ENCODE assay signal across 12 mouse cellular contexts in the genomic region with DNA sequence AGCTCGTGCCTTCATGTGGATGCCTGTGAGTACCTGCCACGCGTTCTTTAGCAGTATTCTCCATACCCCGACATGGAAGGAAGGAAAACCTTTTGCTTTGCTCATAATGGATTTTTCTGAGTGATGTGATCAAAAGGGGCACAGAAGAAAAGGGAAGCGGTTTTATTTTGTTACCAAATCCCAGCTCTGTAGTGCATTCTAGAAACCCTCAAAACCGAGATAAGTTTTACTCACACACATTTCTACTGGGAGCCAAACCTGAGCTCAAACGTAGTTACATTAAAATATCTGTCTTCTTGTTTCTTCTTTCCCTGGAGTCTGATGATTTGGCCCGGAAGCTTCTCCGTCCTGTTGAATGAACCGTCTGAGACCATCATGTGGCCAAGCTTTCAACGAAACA.
"Had no signal": no experiment of that assay in that cellular context is flagged by ENCODE, and none has a peak within 500 bp of the region (broad histone marks: within the 10 kb centered on the region; RNA-seq: fewer than 3 reads in every experiment).

No protein-coding gene starts in this region.

- ATAC-seq: liver, postnatal 0 days had no signal

- DNase-seq: kidney, adult 8-10 months; kidney, postnatal 25 days; liver; liver, embryonic 13.5 days; liver, postnatal 0 days; lung, postnatal 14 days; right cerebral cortex, postnatal 14 days; thymus, postnatal 4 days had no signal

- H3K27me3 ChIP-seq: limb, embryonic 12.5 days; liver, embryonic 13.5 days; lung, embryonic 15.5 days had no signal

- H3K27ac ChIP-seq: left cerebral cortex, adult 2 months; limb, embryonic 12.5 days; liver, embryonic 13.5 days; lung, embryonic 15.5 days; macrophage had no signal

- H3K4me3 ChIP-seq: left cerebral cortex, adult 2 months; limb, embryonic 12.5 days; liver, embryonic 13.5 days; lung, embryonic 15.5 days had no signal

- H3K4me2 ChIP-seq: limb, embryonic 12.5 days; liver, embryonic 13.5 days; lung, embryonic 15.5 days had no signal

- H3K9ac ChIP-seq: limb, embryonic 12.5 days; liver, embryonic 13.5 days; liver, postnatal 0 days; lung, embryonic 15.5 days had no signal

- H3K4me1 ChIP-seq: limb, embryonic 12.5 days; liver, embryonic 13.5 days; lung, embryonic 15.5 days had no signal

- H3K36me3 ChIP-seq: limb, embryonic 12.5 days; liver, embryonic 13.5 days; lung, embryonic 15.5 days had no signal

- H3K9me3 ChIP-seq: limb, embryonic 12.5 days; liver, embryonic 13.5 days; lung, embryonic 15.5 days had no signal
